Mouse (Mus musculus) liver, postnatal 0 days (tissue): Measurements from ENCODE around the gene Upf1. TPM values are rescaled to one million over a fixed set of nuclear protein-coding genes. Genes with fewer than 3 reads are reported as not detected.

ENCODE experiments used
- ATAC-seq: fragments of 200-750 bp; cut with Nextera tagmentation; 2 replicates; pipeline ENCODE4 v1.8.0; 2017; ENCODE audit warnings: mild to moderate bottlenecking, moderate library complexity
- DNase-seq: peaks from one replicate; pipeline ENCODE4 v3.0.0-alpha.2; 2016
- H3K27ac ChIP-seq: fragments of 300-500 bp; sonication (generic); 2 replicates; pipeline ENCODE4 v1.5.1; 2014; ENCODE audit warnings: antibody characterized with exemption, moderate library complexity, mild to moderate bottlenecking, low read depth
- H3K27me3 ChIP-seq: fragments of 300-500 bp; sonication (generic); 2 replicates; pipeline ENCODE4 v1.6.1; 2014; ENCODE audit warnings: low read length, control low read depth, mixed read lengths; ENCODE audit not compliant: insufficient read depth
- H3K36me3 ChIP-seq: fragments of 300-500 bp; sonication (generic); replicated peaks from 2 replicates; pipeline ENCODE4 v1.6.1; 2014; ENCODE audit warnings: mild to moderate bottlenecking, control low read depth, low read length, moderate library complexity, mixed read lengths; ENCODE audit not compliant: insufficient read depth
- H3K4me1 ChIP-seq: fragments of 300-500 bp; sonication (generic); 2 replicates; pipeline ENCODE4 v1.6.1; 2014; ENCODE audit warnings: antibody characterized with exemption, mild to moderate bottlenecking, control low read depth; ENCODE audit not compliant: insufficient read depth
- H3K4me2 ChIP-seq: fragments of 300-500 bp; sonication (generic); 2 replicates; pipeline ENCODE4 v1.6.1; 2014; ENCODE audit warnings: low read depth, mild to moderate bottlenecking, low read length, moderate library complexity, mixed read lengths
- H3K4me3 ChIP-seq: fragments of 300-500 bp; sonication (generic); 2 replicates; pipeline ENCODE4 v1.5.1; 2014; ENCODE audit warnings: low read depth, low read length
- H3K9ac ChIP-seq: fragments of 300-500 bp; sonication (generic); replicated peaks from 2 replicates; pipeline ENCODE4 v1.6.1; 2014; ENCODE audit warnings: mild to moderate bottlenecking, moderate library complexity
- H3K9me3 ChIP-seq: fragments of 300-500 bp; sonication (generic); 2 replicates; pipeline ENCODE4 v1.6.1; 2016; ENCODE audit warnings: mild to moderate bottlenecking, control low read depth, low read length, mixed read lengths
- CTCF ChIP-seq: sonication (generic); IDR thresholded peaks from 2 replicates; pipeline ENCODE4 v1.5.1; 2016; ENCODE audit warnings: antibody characterized with exemption, low read depth
- EP300 ChIP-seq: IDR thresholded peaks from 2 replicates; pipeline ENCODE4 v1.6.1; 2016; ENCODE audit warnings: antibody characterized with exemption, low read depth, mild to moderate bottlenecking
- whole genome bisulfite sequencing: fragments of 180-500 bp; shearing (Covaris S2); extraction: QIAGEN DNeasy Blood & Tissue Kit; methylation state at CpG from one replicate; pipeline ENCODE4 v1.1.7; 2014; ENCODE audit not compliant: insufficient replicate concordance; 5-methylcytosine and 5-hydroxymethylcytosine counted together
- polyA plus RNA-seq: library from polyadenylated mRNA; unstranded; fragments of >200 nt; fragmentation: Nextera tagmentation; extraction: Ambion mirVana; gene quantifications from 2 replicates; pipeline ENCODE4 v1.2.1, GENCODE M21; 2015

The Upf1 gene
- polyA plus RNA-seq, 1 experiment from 2014 or later = 7.1 TPM

DNA sequence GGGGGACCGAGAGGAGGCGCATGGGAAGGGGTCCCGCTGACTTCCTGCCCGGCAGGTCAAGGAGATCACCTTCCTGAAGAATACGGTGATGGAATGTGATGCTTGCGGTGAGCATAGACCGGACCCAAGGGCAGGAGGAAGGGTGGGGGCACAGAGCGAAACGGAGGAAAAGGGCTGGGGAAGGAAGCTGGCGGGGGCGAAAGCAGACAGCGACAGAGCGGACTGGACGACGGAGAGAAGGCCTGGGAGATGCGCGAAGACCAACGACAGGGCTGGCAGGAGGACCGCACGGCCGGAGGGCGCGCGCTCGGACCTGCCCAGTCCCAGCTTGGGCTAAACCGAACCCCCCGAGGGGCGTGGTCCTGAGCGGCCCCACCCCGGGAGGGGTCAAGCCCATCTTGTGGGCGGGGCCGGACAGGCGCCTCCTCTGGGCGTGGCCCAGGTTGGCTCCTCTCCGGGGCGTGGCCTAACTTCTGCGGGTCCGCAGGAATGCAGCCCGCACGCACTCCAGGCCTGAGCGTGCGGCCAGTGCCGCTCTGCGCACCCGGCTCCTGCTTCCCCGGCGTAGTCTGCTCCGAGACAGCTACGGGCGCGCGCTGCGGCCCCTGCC lies 21.3 kb upstream of the Upf1 start:
- peaks cover 75% of the 10 kb centered on the region for H3K27me3 ChIP-seq
- H3K4me1 ChIP-seq = peaks cover 26% of the 10 kb centered on the region
- H3K9me3 ChIP-seq = no peaks in the 10 kb centered on the region
- no peak overlapping the region for H3K27ac ChIP-seq
- ATAC-seq (peak; percentile 77), DNase-seq (peak; percentile 88)
- under 1% methylated on average over 34 of the region's 53 CpGs for WGBS
- H3K4me3 ChIP-seq = peak overlapping the region; percentile 53
- TF ChIP-seq EP300 = no peak
- TF ChIP-seq CTCF = no peak
- peak overlapping the region; percentile 68 for H3K4me2 ChIP-seq
- no peaks in the 10 kb centered on the region for H3K36me3 ChIP-seq
- H3K9ac ChIP-seq = no peak overlapping the region

GRCm38 (mm10) chr8:70373397-70374317 lies 20.6 kb upstream of the Upf1 start, which contains the start of gene Comp:
Comp (plus strand) TSS chr8:70373558.
- Histone ChIP-seq H3K9me3 (no peaks in the 10 kb centered on the region), H3K36me3 (no peaks in the 10 kb centered on the region), H3K4me2 (peak within 1 kb of the TSS; percentile 68), H3K4me3 (peak within 1 kb of the TSS; percentile 53), H3K9ac (no peak within 1 kb of the TSS; the same call in 1 of the 2 replicates), H3K4me1 (peaks cover 26% of the 10 kb centered on the region), H3K27me3 (peaks cover 70% of the 10 kb centered on the region), H3K27ac (no peak within 1 kb of the TSS)
- DNase-seq (no peak), ATAC-seq (no peak)
- 6% methylated on average over 47 of the region's 47 CpGs for WGBS
- TF ChIP-seq CTCF (no peak), EP300 (no peak)

- peaks cover 55% of the 10 kb centered on the region for H3K27me3 ChIP-seq
- no peak for DNase-seq
- H3K36me3 ChIP-seq = no peaks in the 10 kb centered on the region
- 51% methylated on average over 6 of the region's 6 CpGs for WGBS
- no peak overlapping the region for H3K9ac ChIP-seq
- TF ChIP-seq CTCF (no peak), EP300 (no peak)
- no peak overlapping the region for H3K27ac ChIP-seq
- H3K4me2 ChIP-seq = no peak overlapping the region
- H3K4me3 ChIP-seq = no peak overlapping the region
- peaks cover 26% of the 10 kb centered on the region for H3K4me1 ChIP-seq
- ATAC-seq = no peak
- H3K9me3 ChIP-seq = no peaks in the 10 kb centered on the region
Measured at GRCm38 (mm10) chr8:70371951-70372350, 18.9 kb upstream of the Upf1 start.

DNA sequence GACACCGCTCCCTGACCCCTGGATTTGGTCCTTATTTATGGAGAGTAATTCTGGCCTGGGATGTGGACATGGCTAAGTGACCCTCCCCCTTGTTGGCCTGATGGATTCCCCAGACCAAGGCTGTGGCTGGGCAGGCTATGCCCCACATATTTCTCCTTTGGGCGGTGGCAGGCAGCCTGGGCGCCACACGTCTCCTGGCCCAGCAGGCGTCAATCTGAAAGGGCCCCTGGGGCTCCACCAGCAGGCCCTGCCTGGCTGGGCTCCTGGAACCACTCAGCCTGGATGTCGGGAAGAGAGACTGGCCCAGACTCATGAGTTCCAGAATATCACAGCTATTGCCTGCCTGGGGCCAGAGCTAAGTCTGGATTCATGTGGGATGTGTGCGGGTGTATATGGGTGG lies 17.4 kb upstream of the Upf1 start:
- Histone ChIP-seq H3K4me1 (peaks cover 14% of the 10 kb centered on the region), H3K4me2 (no peak overlapping the region), H3K9me3 (no peaks in the 10 kb centered on the region), H3K27ac (no peak overlapping the region), H3K4me3 (no peak overlapping the region), H3K27me3 (peaks cover 40% of the 10 kb centered on the region), H3K36me3 (no peaks in the 10 kb centered on the region), H3K9ac (no peak overlapping the region)
- 82% methylated on average over 7 of the region's 7 CpGs for WGBS
- no peak for DNase-seq
- no peak for TF ChIP-seq EP300
- no peak for TF ChIP-seq CTCF
- ATAC-seq = no peak

GRCm38 (mm10) chr8:70366588-70366987 lies 13.5 kb upstream of the Upf1 start:
- no peak for ATAC-seq
- TF ChIP-seq CTCF = no peak
- TF ChIP-seq EP300 = no peak
- Histone ChIP-seq H3K4me3 (no peak overlapping the region), H3K9me3 (no peaks in the 10 kb centered on the region), H3K27ac (no peak overlapping the region), H3K4me1 (peaks cover 4% of the 10 kb centered on the region; the same call in 1 of the 2 replicates), H3K4me2 (no peak overlapping the region), H3K9ac (no peak overlapping the region), H3K27me3 (peaks cover under 1% of the 10 kb centered on the region), H3K36me3 (no peaks in the 10 kb centered on the region)
- DNase-seq = no peak
- whole genome bisulfite sequencing = 63% methylated on average over 5 of the region's 5 CpGs

GRCm38 (mm10) chr8:70364066-70364465 lies 11.0 kb upstream of the Upf1 start:
- ATAC-seq = peak; percentile 92
- peak; percentile 23; the same call in 1 of the 2 replicates for TF ChIP-seq EP300
- no peak for TF ChIP-seq CTCF
- Histone ChIP-seq H3K9ac (no peak overlapping the region), H3K9me3 (no peaks in the 10 kb centered on the region), H3K4me2 (no peak overlapping the region), H3K4me3 (no peak overlapping the region), H3K4me1 (peaks cover 4% of the 10 kb centered on the region; the same call in 1 of the 2 replicates), H3K27me3 (no peaks in the 10 kb centered on the region), H3K27ac (peak overlapping the region; percentile 78), H3K36me3 (no peaks in the 10 kb centered on the region)
- DNase-seq = peak; percentile 80
- WGBS = 34% methylated on average over 5 of the region's 5 CpGs
